Mouse (Mus musculus) cerebellum, adult 11 months (tissue): ENCODE data around the gene Hist1h2bf.

Experiments
- DNase-seq: peaks from one replicate; pipeline ENCODE4 v3.0.0; 2022

Gene Hist1h2bf

GRCm38 (mm10) chr13:23523976-23524375, 50.0 kb downstream of the Hist1h2bf start:
- no peak for DNase-seq
